9 mouse cellular contexts compared by ENCODE assay signal in the genomic region with DNA sequence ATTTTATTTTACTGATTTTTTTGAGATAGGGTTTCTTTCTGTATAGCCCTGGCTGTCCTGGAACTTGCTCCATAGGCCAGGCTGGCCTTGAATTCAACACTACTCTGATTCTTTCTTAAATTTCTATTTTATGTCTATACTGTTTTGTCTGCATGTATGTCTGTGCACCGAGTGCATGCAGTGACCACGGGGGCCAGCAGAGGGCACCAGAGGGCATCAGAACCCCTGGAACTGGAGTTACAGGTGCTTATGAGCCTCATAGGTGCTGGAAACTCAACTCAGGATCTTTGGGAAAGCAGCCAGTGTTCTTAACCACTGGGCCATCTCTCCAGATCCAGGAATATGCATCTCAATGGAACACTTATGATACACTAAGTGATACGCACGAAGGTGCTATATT.
DNase-seq lines count a peak whose midpoint lies in the region; ATAC-seq and TF ChIP-seq lines count a peak whose summit lies in the region.
"Had no signal": no experiment of that assay in that cellular context is flagged by ENCODE, and none has a peak within 500 bp of the region (broad histone marks: within the 10 kb centered on the region; RNA-seq: fewer than 3 reads in every experiment).

No protein-coding gene starts in this region.

- 68% methylated on average over 4 of the region's 4 CpGs for WGBS in intestine, embryonic 14.5 days
- 68% methylated on average over 4 of the region's 4 CpGs for WGBS in intestine, embryonic 15.5 days
- 67% methylated on average over 4 of the region's 4 CpGs for WGBS in liver, postnatal 0 days (ENCODE audit: insufficient replicate concordance)

- peak; percentile 89 for TF ChIP-seq CTCF in ES-Bruce4 (IDR thresholded peaks at IDR 0.05; ENCODE audit: low read depth, low read length)
- TF ChIP-seq CTCF in liver, postnatal 0 days (IDR thresholded peaks at IDR 0.05; ENCODE audit: low read depth) = peak; percentile 80

- peaks cover 5% of the 10 kb centered on the region; the same call in 1 of the 2 replicates for H3K9me3 ChIP-seq in intestine, embryonic 14.5 days (ENCODE audit: control insufficient read depth, low read length)
- no peaks in the 10 kb centered on the region for H3K9me3 ChIP-seq in intestine, embryonic 15.5 days
- H3K9me3 ChIP-seq in ES-Bruce4 (replicated peaks; ENCODE audit: control insufficient read depth, insufficient read depth, low read length, poor library complexity, severe bottlenecking) = no peaks in the 10 kb centered on the region
- no peaks in the 10 kb centered on the region; the same call in 1 of the 2 replicates for H3K9me3 ChIP-seq in liver, postnatal 0 days (ENCODE audit: low read length)

- H3K9ac ChIP-seq in intestine, embryonic 14.5 days (ENCODE audit: low read length) = no peak overlapping the region
- H3K9ac ChIP-seq in intestine, embryonic 15.5 days = no peak overlapping the region
- no peak overlapping the region for H3K9ac ChIP-seq in ES-Bruce4 (ENCODE audit: low read depth, poor library complexity, severe bottlenecking)
- H3K9ac ChIP-seq in liver, postnatal 0 days (replicated peaks) = no peak overlapping the region
- H3K9ac ChIP-seq: lung, embryonic 15.5 days had no signal

- no peak overlapping the region for H3K27ac ChIP-seq in intestine, embryonic 14.5 days (ENCODE audit: low read depth)
- H3K27ac ChIP-seq in intestine, embryonic 15.5 days = no peak overlapping the region
- no peak overlapping the region for H3K27ac ChIP-seq in ES-Bruce4 (ENCODE audit: insufficient read depth, low read length)
- no peak overlapping the region for H3K27ac ChIP-seq in liver, postnatal 0 days (ENCODE audit: low read depth)

- H3K4me3 ChIP-seq in intestine, embryonic 14.5 days (ENCODE audit: low read depth, low read length) = no peak overlapping the region
- no peak overlapping the region for H3K4me3 ChIP-seq in intestine, embryonic 15.5 days (replicated peaks)
- no peak overlapping the region for H3K4me3 ChIP-seq in ES-Bruce4 (ENCODE audit: low read depth, low read length)
- no peak overlapping the region for H3K4me3 ChIP-seq in liver, postnatal 0 days (ENCODE audit: low read depth, low read length)
- H3K4me3 ChIP-seq: lung, embryonic 15.5 days had no signal

- H3K27me3 ChIP-seq in intestine, embryonic 14.5 days (replicated peaks; ENCODE audit: control insufficient read depth, insufficient read depth, low read length) = no peaks in the 10 kb centered on the region
- H3K27me3 ChIP-seq in intestine, embryonic 15.5 days (replicated peaks) = no peaks in the 10 kb centered on the region
- H3K27me3 ChIP-seq in ES-Bruce4 (ENCODE audit: control insufficient read depth, insufficient read depth, low read length, poor library complexity, severe bottlenecking) = no peaks in the 10 kb centered on the region
- H3K27me3 ChIP-seq in liver, postnatal 0 days (ENCODE audit: insufficient read depth, low read length) = no peaks in the 10 kb centered on the region
- H3K27me3 ChIP-seq: lung, embryonic 15.5 days had no signal

- TF ChIP-seq EP300 in ES-Bruce4 (IDR thresholded peaks at IDR 0.05; ENCODE audit: insufficient read depth, low read depth, low read length) = no peak
- no peak for TF ChIP-seq EP300 in liver, postnatal 0 days (IDR thresholded peaks at IDR 0.05; ENCODE audit: low read depth)

- ATAC-seq in intestine, embryonic 14.5 days (replicated peaks; ENCODE audit: low FRiP score, low TSS enrichment, low read depth) = no peak
- ATAC-seq in intestine, embryonic 15.5 days = no peak
- ATAC-seq in liver, postnatal 0 days = no peak

- DNase-seq in intestine, embryonic 14.5 days (ENCODE audit: low spot score) = peak; percentile 60
- peak; percentile 81 for DNase-seq in ZHBTc4 (ENCODE audit: low read depth, low spot score)
- peak; percentile 64 for DNase-seq in liver, postnatal 0 days
- DNase-seq in thymus, postnatal 4 days = peak; percentile 80
- no peak for DNase-seq in layer of hippocampus, postnatal 36 days
- DNase-seq in left cerebral cortex, adult 8-10 months (ENCODE audit: low spot score in 2 of 2) = no peak

- no peak overlapping the region for H3K4me2 ChIP-seq in intestine, embryonic 14.5 days (ENCODE audit: low read length)
- no peak overlapping the region for H3K4me2 ChIP-seq in intestine, embryonic 15.5 days (replicated peaks)
- H3K4me2 ChIP-seq in liver, postnatal 0 days (ENCODE audit: low read depth, low read length) = no peak overlapping the region
- H3K4me2 ChIP-seq: lung, embryonic 15.5 days had no signal

- TF ChIP-seq POLR2A in ES-Bruce4 (IDR thresholded peaks at IDR 0.05; ENCODE audit: insufficient read depth, low read length) = no peak

- H3K36me3 ChIP-seq in intestine, embryonic 14.5 days (ENCODE audit: control insufficient read depth, insufficient read depth, low read length) = no peaks in the 10 kb centered on the region
- no peaks in the 10 kb centered on the region for H3K36me3 ChIP-seq in intestine, embryonic 15.5 days
- H3K36me3 ChIP-seq in ES-Bruce4 (ENCODE audit: control insufficient read depth, insufficient read depth, low read length, poor library complexity, severe bottlenecking) = no peaks in the 10 kb centered on the region
- no peaks in the 10 kb centered on the region for H3K36me3 ChIP-seq in liver, postnatal 0 days (replicated peaks; ENCODE audit: insufficient read depth, low read length)
- H3K36me3 ChIP-seq: lung, embryonic 15.5 days had no signal

- H3K4me1 ChIP-seq in intestine, embryonic 14.5 days (replicated peaks; ENCODE audit: control insufficient read depth, insufficient read depth, low read length) = peaks cover 7% of the 10 kb centered on the region; the same call in 1 of the 2 replicates
- no peaks in the 10 kb centered on the region; the same call in 1 of the 2 replicates for H3K4me1 ChIP-seq in intestine, embryonic 15.5 days (replicated peaks)
- H3K4me1 ChIP-seq in ES-Bruce4 (ENCODE audit: control insufficient read depth, insufficient read depth, low read length) = no peaks in the 10 kb centered on the region
- H3K4me1 ChIP-seq in liver, postnatal 0 days (ENCODE audit: insufficient read depth) = no peaks in the 10 kb centered on the region

Comparison
In these comparisons a context has a peak if more than half of its experiments do, and no peak if none do; other contexts are left out.
1. DNase-seq: peak in intestine, embryonic 14.5 days (single experiment), ZHBTc4 (single experiment), liver, postnatal 0 days (single experiment) and thymus, postnatal 4 days (single experiment); none in layer of hippocampus, postnatal 36 days (0 of 2) and left cerebral cortex, adult 8-10 months (0 of 2).